Mouse (Mus musculus) lung, postnatal 25 days (tissue): ENCODE data around the gene Olfr1448.
"Not testable (repeated sequence)": the region's sequence is repeated elsewhere in the genome, so short reads cannot be mapped to it uniquely, and the experiment has no call there.

Experiments
- DNase-seq: peaks from one replicate; pipeline ENCODE4 v3.0.0; 2022; ENCODE audit warnings: low spot score

Gene Olfr1448

GRCm38 (mm10) chr19:12924319-12924718 is at the start of gene Olfr1448:
TSS of gene Olfr1448 (minus strand) at chr19:12924419.
- no peak for DNase-seq

- DNase-seq = not testable (repeated sequence)
Observed at GRCm38 (mm10) chr19:12970082-12970481, 45.9 kb upstream of the Olfr1448 start.

- DNase-seq = no peak
Observed at GRCm38 (mm10) chr19:12949958-12950357, 25.7 kb upstream of the Olfr1448 start, which contains the start of gene Olfr1450. TSS of gene Olfr1450 (plus strand) at chr19:12950258.

- no peak for DNase-seq
Observed at GRCm38 (mm10) chr19:12930540-12930939, 6.3 kb upstream of the Olfr1448 start, which contains the start of gene Olfr1449. TSS of gene Olfr1449 (plus strand) at chr19:12930840.

GRCm38 (mm10) chr19:12903643-12904042 is 20.6 kb downstream of the Olfr1448 start, which contains the start of gene Olfr1447:
TSS of gene Olfr1447 (minus strand) at chr19:12903743.
- no peak for DNase-seq

GRCm38 (mm10) chr19:12893424-12893823 is 30.8 kb downstream of the Olfr1448 start, which contains the start of gene Olfr1446:
TSS of gene Olfr1446 (minus strand) at chr19:12893524.
- DNase-seq = no peak

GRCm38 (mm10) chr19:12883555-12883954 is 40.7 kb downstream of the Olfr1448 start, which contains the start of gene Olfr1445:
TSS of gene Olfr1445 (plus strand) at chr19:12883855.
- no peak for DNase-seq
